Mouse (Mus musculus) central nervous system, embryonic 18 days (tissue): Measurements from ENCODE around the gene Mup21. TPM values are rescaled to one million over a fixed set of nuclear protein-coding genes. Genes with fewer than 3 reads are reported as not detected.

Experiments
- polyA plus RNA-seq: library from polyadenylated mRNA; depleted of rRNA; stranded (reverse); fragments of >200 nt; gene quantifications from 2 replicates; pipeline ENCODE4 v1.2.3, GENCODE M21; 2012; rRNA removed

Mup21 gene
- not detected in 2 replicates for polyA plus RNA-seq

DNA sequence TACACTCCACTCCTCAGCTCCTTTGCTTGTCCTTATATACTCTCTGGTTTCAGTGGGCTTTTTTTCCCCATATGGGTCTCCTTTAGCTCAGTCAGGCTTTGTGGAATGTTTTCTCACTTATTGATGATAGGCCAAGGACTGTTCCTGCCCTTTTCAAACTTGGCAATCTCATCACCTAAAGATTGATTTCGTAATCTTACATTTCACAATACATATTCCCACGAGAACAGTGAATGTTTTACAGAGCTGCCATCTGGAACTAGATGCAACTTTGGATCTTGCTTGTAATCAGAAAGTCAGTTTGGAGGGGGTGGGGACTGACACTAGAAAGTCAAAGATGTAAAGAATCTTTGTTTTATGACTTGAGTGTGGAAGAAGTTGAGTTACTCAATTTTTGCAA is at the start of gene Mup21:
TSS of gene Mup21 (minus strand) at position 53 of the 400 bp plus-strand sequence.

Other genes starting within 250 kb of the Mup21 start
- not detected in 2 replicates for gene Mup20, start 96.7 kb downstream of the Mup21 start, polyA plus RNA-seq
- not detected in 2 replicates for gene Mup3, start 63.5 kb downstream of the Mup21 start, polyA plus RNA-seq
- gene Zfp37, start 80.2 kb upstream of the Mup21 start, polyA plus RNA-seq, result 15.2 and 15.3 TPM in 2 replicates
- 16.0 and 16.7 TPM in 2 replicates for gene Slc31a2, start 111.7 kb upstream of the Mup21 start, polyA plus RNA-seq
- gene Fkbp15, start 209.7 kb upstream of the Mup21 start, polyA plus RNA-seq, result 20.4 and 21.0 TPM in 2 replicates
- gene Slc31a1, start 209.9 kb upstream of the Mup21 start, polyA plus RNA-seq, result 28.4 and 32.3 TPM in 2 replicates